In genomic region chr13:53374241-53374640, GRCm38 (mm10) we compare ENCODE assay signal across 22 mouse cellular contexts.
"Had no signal": no experiment of that assay in that cellular context is flagged by ENCODE, and none has a peak within 500 bp of the region (broad histone marks: within the 10 kb centered on the region; RNA-seq: fewer than 3 reads in every experiment).

No protein-coding gene starts in this region.

- H3K4me2 ChIP-seq: kidney, embryonic 15.5 days; limb, embryonic 12.5 days; limb, embryonic 15.5 days; liver, embryonic 11.5 days; lung, embryonic 14.5 days; midbrain, embryonic 13.5 days; neural tube, embryonic 13.5 days had no signal

- H3K4me3 ChIP-seq: kidney, embryonic 15.5 days; limb, embryonic 12.5 days; limb, embryonic 15.5 days; megakaryocyte, embryonic 14.5 days; midbrain, embryonic 10.5 days; midbrain, embryonic 13.5 days; myocyte; neural tube, embryonic 13.5 days had no signal

- H3K27me3 ChIP-seq: kidney, embryonic 15.5 days; limb, embryonic 12.5 days; limb, embryonic 15.5 days; megakaryocyte, embryonic 14.5 days; midbrain, embryonic 13.5 days; neural tube, embryonic 13.5 days had no signal

- H3K27ac ChIP-seq: kidney, embryonic 15.5 days; limb, embryonic 12.5 days; limb, embryonic 15.5 days; liver, embryonic 14.5 days; midbrain, embryonic 10.5 days; midbrain, embryonic 13.5 days; neural tube, embryonic 13.5 days; stomach, postnatal 0 days had no signal

- H3K9ac ChIP-seq: kidney, embryonic 15.5 days; limb, embryonic 12.5 days; limb, embryonic 15.5 days; liver, embryonic 14.5 days; liver, postnatal 0 days; lung, embryonic 14.5 days; midbrain, embryonic 13.5 days; neural tube, embryonic 13.5 days had no signal

- H3K9me3 ChIP-seq: kidney, embryonic 15.5 days; limb, embryonic 12.5 days; limb, embryonic 15.5 days; megakaryocyte, embryonic 14.5 days; midbrain, embryonic 10.5 days; midbrain, embryonic 13.5 days; neural tube, embryonic 13.5 days had no signal

- DNase-seq: kidney, postnatal 10 days; kidney, postnatal 36 days; left cerebral cortex, postnatal 4 days; liver, postnatal 0 days; lung, embryonic 14.5 days; lung, postnatal 36 days; retina, postnatal 1 day; right cerebral cortex, postnatal 4 days; thymus, adult 2 months; thymus, postnatal 14 days; thymus, postnatal 4 days had no signal
